Mouse (Mus musculus) forebrain, embryonic 11.5 days (tissue): ENCODE measurements around the gene Golim4. TPM values are rescaled to one million over a fixed set of nuclear protein-coding genes. Genes with fewer than 3 reads are reported as not detected.
A peak's percentile ranks its signal among the peaks of the same experiment; 100 is the strongest.
"Not testable (repeated sequence)": the region's sequence is repeated elsewhere in the genome, so short reads cannot be mapped to it uniquely, and the experiment has no call there.

Source experiments
- ATAC-seq: fragments of 200-750 bp; cut with Nextera tagmentation; replicated peaks from 2 replicates; pipeline ENCODE4 v1.8.0; 2017; ENCODE audit warnings: moderate TSS enrichment; ENCODE audit not compliant: low FRiP score
- DNase-seq: peaks from one replicate; pipeline ENCODE4 v3.0.0-alpha.2; 2017; ENCODE audit warnings: low spot score
- H3K27ac ChIP-seq: fragments of 300-500 bp; sonication (generic); 2 replicates; pipeline ENCODE4 v1.5.1; 2014; ENCODE audit warnings: low read depth, low read length
- H3K27me3 ChIP-seq: fragments of 300-500 bp; sonication (generic); 2 replicates; pipeline ENCODE4 v1.6.1; 2014; ENCODE audit warnings: mild to moderate bottlenecking, low read length, mixed read lengths; ENCODE audit not compliant: control insufficient read depth, insufficient read depth
- H3K36me3 ChIP-seq: fragments of 300-500 bp; sonication (generic); 2 replicates; pipeline ENCODE4 v1.6.1; 2014; ENCODE audit warnings: mild to moderate bottlenecking, low read length, moderate library complexity, mixed read lengths; ENCODE audit not compliant: control insufficient read depth, insufficient read depth
- H3K4me1 ChIP-seq: fragments of 300-500 bp; sonication (generic); replicated peaks from 2 replicates; pipeline ENCODE4 v1.6.1; 2014; ENCODE audit warnings: low read length, mixed read lengths; ENCODE audit not compliant: control insufficient read depth, insufficient read depth
- H3K4me2 ChIP-seq: fragments of 300-500 bp; sonication (generic); 2 replicates; pipeline ENCODE4 v1.6.1; 2014; ENCODE audit warnings: low read depth, mild to moderate bottlenecking, low read length, moderate library complexity, mixed read lengths; ENCODE audit not compliant: severe bottlenecking
- H3K4me3 ChIP-seq: fragments of 300-500 bp; sonication (generic); 2 replicates; pipeline ENCODE4 v1.5.1; 2014; ENCODE audit warnings: low read depth, low read length
- H3K9ac ChIP-seq: fragments of 300-500 bp; sonication (generic); 2 replicates; pipeline ENCODE4 v1.6.1; 2014; ENCODE audit warnings: low read length
- H3K9me3 ChIP-seq: fragments of 300-500 bp; sonication (generic); 2 replicates; pipeline ENCODE4 v1.6.1; 2016; ENCODE audit warnings: low read length, mixed read lengths; ENCODE audit not compliant: control insufficient read depth
- WGBS: fragments of 180-500 bp; shearing (Covaris S2); extraction: QIAGEN DNeasy Blood & Tissue Kit; methylation state at CpG from one replicate; pipeline ENCODE4 v1.1.7; 2014; 5-methylcytosine and 5-hydroxymethylcytosine counted together
- polyA plus RNA-seq: library from polyadenylated mRNA; unstranded; fragments of >200 nt; fragmentation: Nextera tagmentation; extraction: Ambion mirVana; gene quantifications from 2 replicates; pipeline ENCODE4 v1.2.1, GENCODE M21; 2014

Gene Golim4
- 46.9 and 47.6 TPM in 2 replicates for polyA plus RNA-seq

DNA sequence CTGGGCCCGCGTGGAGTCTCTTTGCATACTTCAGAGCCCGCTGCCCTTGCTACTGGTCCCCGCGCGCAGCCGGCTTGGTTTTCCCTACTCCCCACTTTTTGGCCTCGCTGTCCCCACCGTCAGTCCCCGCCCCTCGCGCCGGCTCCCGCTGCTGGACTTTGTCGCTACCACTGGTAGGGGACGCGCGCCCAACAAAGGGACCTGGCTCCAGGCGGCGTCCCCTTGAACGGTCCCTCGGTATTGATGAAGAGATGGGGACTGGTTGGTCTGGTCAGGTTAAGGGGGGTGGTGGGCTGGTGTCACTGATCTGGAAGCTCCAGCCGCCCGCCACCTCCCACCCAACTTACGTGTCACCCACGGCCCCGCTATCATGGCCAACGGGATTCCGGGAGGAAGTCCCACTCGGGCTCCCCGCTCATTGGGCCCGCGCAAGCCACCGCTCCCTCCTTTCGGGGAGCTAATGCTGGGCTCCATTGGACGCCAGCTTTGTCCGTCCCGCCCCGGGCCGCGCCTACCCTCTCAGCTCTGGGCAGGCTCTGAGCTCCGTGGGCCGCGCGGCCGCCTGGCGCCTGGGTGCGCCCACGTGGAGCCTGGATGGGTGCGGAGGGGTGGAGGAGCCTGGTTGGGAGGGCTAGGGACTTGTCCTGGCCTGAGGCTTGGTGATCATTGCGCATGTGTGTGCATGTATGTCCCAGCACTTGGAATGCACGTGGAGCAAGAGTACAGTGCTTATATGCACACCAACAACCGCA is at the start of gene Golim4:
Gene Golim4, minus strand, starts transcription at position 399 of the 752 bp plus-strand sequence.
- peak within 1 kb of the TSS; percentile 69 for H3K27ac ChIP-seq
- peak within 1 kb of the TSS; percentile 65 for H3K4me2 ChIP-seq
- ATAC-seq: peak; percentile 99
- 1% methylated on average over 47 of the region's 53 CpGs for WGBS
- no peaks in the 10 kb centered on the region for H3K9me3 ChIP-seq
- H3K27me3 ChIP-seq: no peaks in the 10 kb centered on the region
- no peaks in the 10 kb centered on the region for H3K36me3 ChIP-seq
- peak; percentile 96 for DNase-seq
- H3K4me1 ChIP-seq: peaks cover 12% of the 10 kb centered on the region; the same call in 1 of the 2 replicates
- H3K4me3 ChIP-seq: peak within 1 kb of the TSS; percentile 69
- H3K9ac ChIP-seq: peak within 1 kb of the TSS; percentile 83

DNA sequence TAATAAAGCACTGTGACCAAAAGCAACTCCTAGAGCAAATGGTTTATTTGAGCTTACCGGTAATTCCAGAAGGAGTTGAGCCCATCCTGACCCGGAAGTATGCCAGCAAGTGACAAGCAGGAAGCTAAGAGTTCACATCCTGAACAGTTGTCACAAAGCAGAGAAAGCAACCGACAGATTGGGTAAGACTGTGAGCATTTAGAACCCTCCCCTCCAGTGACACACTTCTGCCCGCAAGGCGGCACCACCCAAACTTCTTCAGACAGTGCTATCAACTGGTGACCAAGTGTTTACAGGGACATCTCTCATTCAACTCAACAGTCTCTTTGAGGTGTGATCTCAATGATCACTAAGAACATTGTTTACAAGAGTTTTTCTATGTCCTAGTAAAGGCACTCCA is 48.9 kb upstream of the Golim4 start:
- H3K27ac ChIP-seq: no peak overlapping the region
- WGBS: 87% methylated on average over 5 of the region's 5 CpGs
- no peaks in the 10 kb centered on the region for H3K27me3 ChIP-seq
- no peak overlapping the region for H3K4me3 ChIP-seq
- ATAC-seq: no peak
- DNase-seq: no peak
- H3K4me1 ChIP-seq: no peaks in the 10 kb centered on the region
- no peak overlapping the region for H3K9ac ChIP-seq
- H3K4me2 ChIP-seq: no peak overlapping the region
- no peaks in the 10 kb centered on the region for H3K9me3 ChIP-seq
- no peaks in the 10 kb centered on the region for H3K36me3 ChIP-seq

DNA sequence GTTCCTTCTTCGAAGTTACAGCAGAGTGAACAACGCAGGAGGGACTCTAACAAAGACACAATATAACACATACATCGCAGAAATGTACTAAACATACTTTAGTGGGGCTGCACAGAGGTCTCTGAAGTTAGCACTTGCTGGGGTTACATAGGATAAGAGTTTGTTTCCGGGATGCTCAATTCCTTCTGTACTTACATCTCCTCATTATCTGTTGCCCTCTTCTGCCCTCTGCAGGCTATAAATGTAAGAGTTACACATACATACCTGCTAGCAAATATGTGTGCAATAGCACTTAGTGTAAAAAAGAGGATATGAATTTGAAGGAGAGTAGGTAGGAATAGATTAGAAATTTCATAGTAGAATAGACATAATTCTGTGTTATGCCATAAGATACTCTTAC is 44.4 kb upstream of the Golim4 start:
- DNase-seq: no peak
- WGBS: 50% methylated on average over 4 of the region's 4 CpGs
- Histone ChIP-seq H3K4me1 (no peaks in the 10 kb centered on the region), H3K9ac (no peak overlapping the region), H3K9me3 (no peaks in the 10 kb centered on the region), H3K27ac (no peak overlapping the region), H3K27me3 (no peaks in the 10 kb centered on the region), H3K4me3 (no peak overlapping the region), H3K4me2 (no peak overlapping the region), H3K36me3 (no peaks in the 10 kb centered on the region)
- peak; percentile 76 for ATAC-seq

DNA sequence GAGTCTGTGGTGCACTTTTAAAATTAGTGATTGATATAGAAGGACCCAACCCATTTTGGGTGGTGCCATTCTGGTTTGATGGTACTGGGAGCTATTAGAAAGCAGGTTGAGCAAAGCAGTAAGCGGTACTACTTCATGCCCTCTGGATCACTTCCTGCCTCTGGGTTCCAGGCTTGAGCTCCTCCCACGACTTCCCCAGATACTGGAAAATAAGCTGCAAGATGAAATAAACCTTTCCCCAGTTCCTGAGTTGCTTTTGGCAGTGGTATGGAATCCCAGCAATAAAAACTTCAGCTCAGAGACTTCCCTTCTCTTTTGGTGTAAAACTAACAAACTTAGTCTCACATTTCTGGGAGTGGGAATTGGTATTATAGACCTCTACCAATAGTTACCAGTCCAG is 43.7 kb upstream of the Golim4 start:
- Histone ChIP-seq H3K9ac (no peak overlapping the region), H3K36me3 (no peaks in the 10 kb centered on the region), H3K4me3 (no peak overlapping the region), H3K27ac (no peak overlapping the region), H3K9me3 (no peaks in the 10 kb centered on the region), H3K4me1 (no peaks in the 10 kb centered on the region), H3K4me2 (no peak overlapping the region), H3K27me3 (no peaks in the 10 kb centered on the region)
- 70% methylated on average over 2 of the region's 2 CpGs for WGBS
- DNase-seq (no peak), ATAC-seq (no peak)

DNA sequence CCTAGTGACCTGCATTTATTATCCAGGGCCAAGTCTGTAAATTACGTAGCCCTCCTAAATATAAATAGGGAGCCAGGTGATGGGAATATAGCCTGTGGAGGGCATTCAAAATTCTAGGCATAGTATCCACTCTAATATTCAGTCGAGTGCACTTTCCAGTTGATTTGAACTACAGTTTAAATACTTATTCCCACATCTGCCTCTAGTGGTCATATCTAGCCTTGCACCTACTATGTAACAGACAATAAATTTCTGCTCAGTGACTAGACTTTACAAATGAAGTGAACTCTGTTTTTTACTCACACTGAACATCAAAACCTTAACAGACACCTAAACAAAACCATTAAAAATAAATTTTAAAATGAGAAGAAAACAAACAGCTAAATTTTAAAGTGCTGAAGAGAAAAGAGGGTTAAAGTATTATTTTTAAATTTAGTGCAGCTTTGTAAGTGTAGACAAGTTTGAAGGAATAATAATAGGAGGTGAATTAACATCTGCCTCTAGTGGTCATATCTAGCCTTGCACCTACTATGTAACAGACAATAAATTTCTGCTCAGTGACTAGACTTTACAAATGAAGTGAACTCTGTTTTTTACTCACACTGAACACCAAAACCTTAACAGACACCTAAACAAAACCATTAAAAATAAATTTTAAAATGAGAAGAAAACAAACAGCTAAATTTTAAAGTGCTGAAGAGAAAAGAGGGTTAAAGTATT is 24.4 kb upstream of the Golim4 start:
- 78% methylated on average over 2 of the region's 2 CpGs for WGBS
- not testable (repeated sequence) for DNase-seq

DNA sequence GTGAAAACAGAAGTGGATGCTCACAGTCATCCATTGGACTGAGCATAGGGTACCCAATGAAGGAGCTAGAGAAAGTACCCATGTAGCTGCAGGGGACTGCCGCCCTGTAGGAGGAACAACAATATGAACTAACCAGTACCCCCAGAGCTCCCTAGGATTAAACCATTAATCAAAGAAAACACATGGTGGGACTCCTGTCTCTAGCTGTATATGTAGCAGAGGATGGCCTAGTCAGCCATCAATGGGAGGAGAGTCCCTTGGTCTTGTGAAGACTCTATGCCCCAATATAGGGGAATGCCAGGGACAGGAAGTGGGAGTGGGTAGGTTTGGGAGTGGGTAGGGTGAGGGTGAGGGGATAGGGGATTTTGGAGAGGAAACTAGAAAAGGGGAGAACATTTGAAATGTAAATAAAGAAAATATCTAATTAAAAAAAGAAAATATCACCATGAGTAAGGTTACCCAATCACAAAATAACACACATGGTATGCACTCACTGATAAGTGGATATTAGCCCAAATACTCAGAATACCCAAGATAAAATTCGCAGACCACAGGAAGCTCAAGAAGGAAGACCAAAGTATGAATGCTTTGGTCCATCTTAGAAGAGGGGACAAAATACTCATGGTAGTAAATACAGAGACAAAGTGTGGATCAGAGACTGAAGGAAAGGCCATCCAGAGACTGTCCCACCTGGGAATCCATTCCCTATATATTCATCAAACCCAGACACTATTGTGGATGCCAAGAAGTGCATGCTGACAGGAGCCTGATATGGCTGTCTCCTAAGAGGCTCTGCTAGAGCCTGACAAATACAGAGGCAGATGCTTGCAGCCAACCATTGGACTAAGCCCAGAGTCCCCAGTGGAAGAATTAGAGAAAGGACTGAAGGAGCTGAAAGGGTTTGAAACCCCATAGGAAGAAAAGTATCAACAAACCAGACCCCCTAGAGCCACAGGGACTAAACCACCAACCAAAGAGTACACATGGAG is 6.3 kb upstream of the Golim4 start:
- not testable (repeated sequence) for H3K9me3 ChIP-seq, H3K36me3 ChIP-seq, H3K4me2 ChIP-seq, H3K27ac ChIP-seq, H3K9ac ChIP-seq, DNase-seq, H3K4me3 ChIP-seq, H3K27me3 ChIP-seq, H3K4me1 ChIP-seq, ATAC-seq
- WGBS: 93% methylated on average over 2 of the region's 2 CpGs

More for the DNA sequence above, 24.4 kb upstream of the Golim4 start:
- H3K9ac ChIP-seq, H3K4me2 ChIP-seq, H3K36me3 ChIP-seq, H3K9me3 ChIP-seq, H3K27me3 ChIP-seq, H3K27ac ChIP-seq, H3K4me1 ChIP-seq, ATAC-seq, H3K4me3 ChIP-seq: not testable (repeated sequence)

DNA sequence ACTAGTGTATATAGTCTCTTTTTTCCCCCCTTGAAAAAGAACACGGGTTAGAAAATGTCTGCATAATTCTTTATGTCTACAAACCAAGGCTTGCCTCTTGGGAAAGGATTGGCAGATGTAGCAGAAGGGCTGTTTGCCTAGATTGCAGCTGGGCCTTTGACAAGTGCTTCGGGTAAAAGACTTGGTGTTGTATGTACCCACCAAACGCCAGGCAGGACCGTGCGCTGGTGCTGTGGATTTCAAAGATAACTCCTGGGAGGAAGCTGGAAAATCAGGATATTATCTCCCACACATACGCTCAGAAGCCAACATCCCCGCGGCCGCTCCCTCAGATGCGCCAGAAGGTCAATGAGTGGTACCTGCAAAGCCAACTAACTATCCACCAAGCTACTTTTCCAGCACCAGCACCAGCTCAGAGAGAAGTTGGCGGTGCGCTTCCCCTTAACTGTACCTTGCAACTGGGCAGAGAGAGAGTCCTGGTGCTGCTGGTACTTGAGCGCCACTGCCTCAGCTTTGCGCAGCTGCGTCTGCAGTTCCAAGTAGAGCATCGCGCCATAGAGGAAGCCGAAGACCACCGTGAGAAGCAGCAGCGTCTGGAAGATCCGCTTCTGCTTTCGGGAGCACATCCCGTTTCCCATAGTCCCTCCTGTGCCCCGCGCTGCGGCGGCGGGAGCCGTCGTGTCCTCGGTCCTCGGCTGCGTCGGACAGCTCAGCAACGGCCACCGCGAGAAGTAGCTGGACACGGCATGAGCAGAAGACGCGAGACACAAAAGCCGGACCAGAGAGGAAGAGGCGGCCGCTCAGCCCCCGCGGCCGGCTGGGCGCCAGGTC is 873 bp downstream of the Golim4 start:
- Histone ChIP-seq H3K9ac (peak overlapping the region; percentile 83), H3K36me3 (no peaks in the 10 kb centered on the region), H3K4me1 (peaks cover 12% of the 10 kb centered on the region; the same call in 1 of the 2 replicates), H3K27me3 (no peaks in the 10 kb centered on the region), H3K4me2 (peak overlapping the region; percentile 65), H3K27ac (peak overlapping the region; percentile 69), H3K4me3 (peak overlapping the region; percentile 69), H3K9me3 (no peaks in the 10 kb centered on the region)
- 3% methylated on average over 46 of the region's 47 CpGs for WGBS
- DNase-seq: peak; percentile 79
- ATAC-seq: peak; percentile 51
